Mouse (Mus musculus) erythroblast, embryonic 14.5 days (primary cell): ENCODE data around the gene Nr6a1.

ENCODE experiments used
- GATA1 ChIP-seq: IDR thresholded peaks from 2 replicates; pipeline ENCODE4 v1.6.1; 2012; ENCODE audit warnings: low read length, inconsistent platforms, mixed read lengths
- TAL1 ChIP-seq: IDR thresholded peaks from 3 replicates; pipeline ENCODE4 v1.6.1; 2012; ENCODE audit warnings: low read length, inconsistent platforms, mixed read lengths

- no peak for TF ChIP-seq GATA1
- no peak for TF ChIP-seq TAL1
Measured at GRCm38 (mm10) chr2:38851797-38852196, 75.7 kb downstream of the Nr6a1 start.
